Mouse (Mus musculus): ENCODE data around the gene Ascc3. TPM values are rescaled to one million over a fixed set of nuclear protein-coding genes. Genes with fewer than 3 reads are reported as not detected.

Gene Ascc3
- not detected in 2 replicates for polyA plus RNA-seq (2012; ENCODE audit: insufficient read depth, insufficient read length, low replicate concordance, missing spikeins)

DNA sequence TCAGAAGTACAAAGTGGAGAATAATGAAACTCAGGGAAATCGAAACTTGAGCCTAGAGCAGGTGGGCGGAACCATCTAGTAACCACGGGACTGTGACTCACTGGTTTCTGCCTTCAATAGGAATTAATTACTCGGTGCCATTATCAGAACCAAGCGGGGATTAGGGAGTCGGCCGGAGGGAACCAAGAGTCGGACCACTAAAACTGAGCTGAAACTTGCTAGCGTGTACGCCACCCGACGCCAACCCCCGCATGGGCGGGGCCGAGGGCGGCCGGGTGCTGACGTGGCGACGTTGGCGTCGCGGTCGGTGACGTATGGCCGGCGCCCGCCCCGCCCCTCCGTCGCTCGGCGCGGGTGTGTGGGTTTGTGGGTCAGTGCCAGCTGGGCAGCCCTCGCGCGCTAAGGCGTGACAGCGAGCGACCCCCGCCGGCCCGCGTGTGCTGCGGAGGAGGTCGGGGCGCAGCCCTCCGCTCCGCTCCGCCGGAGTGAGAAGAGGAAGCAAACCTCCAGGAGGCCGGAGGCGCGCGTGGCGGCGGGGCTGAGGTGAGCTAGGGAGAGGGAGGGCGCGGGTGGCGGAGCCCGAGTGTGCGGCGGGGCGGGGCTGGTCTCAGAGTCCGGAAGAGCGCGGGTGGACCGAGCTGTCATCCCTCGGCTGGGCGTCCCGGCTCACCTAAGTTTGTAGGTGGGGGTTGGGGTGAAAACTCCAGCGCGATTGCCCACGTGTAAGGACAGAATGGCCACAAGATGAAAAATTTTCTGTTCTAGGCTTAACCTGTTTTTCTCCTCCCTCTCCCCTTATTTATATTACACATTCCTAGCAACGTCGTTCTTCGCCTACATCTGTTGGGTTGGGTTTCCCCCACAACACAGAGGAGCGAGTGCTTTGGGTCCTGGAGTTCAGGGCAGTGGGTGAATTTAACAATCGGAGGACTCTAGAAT is at the start of gene Ascc3:
TSS of gene Ascc3 (plus strand) at position 315 of the 939 bp plus-strand sequence.
- Histone ChIP-seq H3K4me3 (ENCODE audit: insufficient read depth, low read depth, low read length) (peak within 1 kb of the TSS; percentile 73), H3K4me1 (ENCODE audit: control insufficient read depth, insufficient read depth, low read length) (peaks cover 2% of the 10 kb centered on the region; the same call in 1 of the 2 replicates), H3K27ac (ENCODE audit: insufficient read depth, low read depth, low read length) (peak within 1 kb of the TSS; percentile 38)
- WGBS, result under 1% methylated on average over 79 of the region's 79 CpGs
- TF ChIP-seq CTCF (IDR thresholded peaks at IDR 0.05; ENCODE audit: insufficient read depth, low read depth, low read length) (no peak), POLR2A (IDR thresholded peaks at IDR 0.05; ENCODE audit: insufficient read depth, low read depth, low read length) (peak; percentile 82)

- Histone ChIP-seq H3K4me3 (ENCODE audit: insufficient read depth, low read depth, low read length) (no peak overlapping the region), H3K27ac (ENCODE audit: insufficient read depth, low read depth, low read length) (no peak overlapping the region), H3K4me1 (ENCODE audit: control insufficient read depth, insufficient read depth, low read length) (no peaks in the 10 kb centered on the region)
- TF ChIP-seq CTCF (IDR thresholded peaks at IDR 0.05; ENCODE audit: insufficient read depth, low read depth, low read length), result no peak
- no peak for TF ChIP-seq POLR2A (IDR thresholded peaks at IDR 0.05; ENCODE audit: insufficient read depth, low read depth, low read length)
- WGBS, result 94% methylated on average over 1 of the region's 1 CpGs
Measured at GRCm38 (mm10) chr10:50584721-50585120, 7.7 kb upstream of the Ascc3 start.

GRCm38 (mm10) chr10:50586556-50586955 is 5.9 kb upstream of the Ascc3 start:
- Histone ChIP-seq H3K4me1 (ENCODE audit: control insufficient read depth, insufficient read depth, low read length) (no peaks in the 10 kb centered on the region), H3K27ac (ENCODE audit: insufficient read depth, low read depth, low read length) (no peak overlapping the region), H3K4me3 (ENCODE audit: insufficient read depth, low read depth, low read length) (no peak overlapping the region)
- WGBS, result 89% methylated on average over 1 of the region's 1 CpGs
- TF ChIP-seq POLR2A (IDR thresholded peaks at IDR 0.05; ENCODE audit: insufficient read depth, low read depth, low read length) (no peak), CTCF (IDR thresholded peaks at IDR 0.05; ENCODE audit: insufficient read depth, low read depth, low read length) (no peak)

DNA sequence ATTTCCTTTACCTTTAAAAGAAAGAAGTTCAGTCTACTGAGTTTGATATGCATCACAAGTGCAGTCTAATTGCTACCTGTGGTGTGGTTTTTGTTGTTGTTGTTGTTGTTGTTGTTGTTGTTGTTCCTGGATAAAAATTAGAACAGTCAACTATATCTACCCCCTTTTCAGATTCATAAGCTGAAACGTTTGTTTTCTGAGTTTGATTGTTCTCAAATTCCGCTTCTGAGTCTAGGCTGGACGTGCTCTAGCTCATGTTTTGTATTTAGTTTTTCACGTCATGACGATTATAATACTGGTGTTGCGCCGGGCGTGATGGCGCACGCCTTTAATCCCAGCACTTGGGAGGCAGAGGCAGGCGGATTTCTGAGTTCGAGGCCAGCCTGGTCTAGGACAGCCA is 902 bp downstream of the Ascc3 start:
- Histone ChIP-seq H3K4me3 (ENCODE audit: insufficient read depth, low read depth, low read length) (peak overlapping the region; percentile 26; the same call in 1 of the 2 replicates), H3K4me1 (ENCODE audit: control insufficient read depth, insufficient read depth, low read length) (peaks cover 2% of the 10 kb centered on the region; the same call in 1 of the 2 replicates), H3K27ac (ENCODE audit: insufficient read depth, low read depth, low read length) (no peak overlapping the region)
- 61% methylated on average over 12 of the region's 12 CpGs for WGBS
- TF ChIP-seq POLR2A (IDR thresholded peaks at IDR 0.05; ENCODE audit: insufficient read depth, low read depth, low read length), result no peak
- no peak for TF ChIP-seq CTCF (IDR thresholded peaks at IDR 0.05; ENCODE audit: insufficient read depth, low read depth, low read length)

DNA sequence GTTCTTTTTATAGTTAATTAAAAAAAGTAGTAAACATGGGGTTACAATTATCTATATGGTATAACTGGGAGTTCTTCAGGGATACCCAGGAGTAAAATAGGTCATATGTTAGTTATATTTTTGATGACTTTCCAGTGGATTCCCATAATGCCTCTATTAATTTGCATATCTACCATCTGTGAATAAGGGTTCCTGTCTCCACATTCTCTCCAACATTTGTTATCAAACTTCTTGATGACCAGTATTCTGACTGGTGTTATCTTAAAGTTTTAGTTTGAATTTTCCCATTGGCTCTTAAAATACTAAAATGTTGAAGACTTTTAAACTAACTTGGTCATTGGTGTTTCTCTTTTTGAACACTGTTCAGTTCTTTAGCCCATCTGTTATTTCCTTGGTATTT is 2.9 kb downstream of the Ascc3 start:
- Histone ChIP-seq H3K27ac (ENCODE audit: insufficient read depth, low read depth, low read length) (no peak overlapping the region), H3K4me1 (ENCODE audit: control insufficient read depth, insufficient read depth, low read length) (peaks cover 2% of the 10 kb centered on the region; the same call in 1 of the 2 replicates), H3K4me3 (ENCODE audit: insufficient read depth, low read depth, low read length) (no peak overlapping the region)
- TF ChIP-seq POLR2A (IDR thresholded peaks at IDR 0.05; ENCODE audit: insufficient read depth, low read depth, low read length), result no peak
- no peak for TF ChIP-seq CTCF (IDR thresholded peaks at IDR 0.05; ENCODE audit: insufficient read depth, low read depth, low read length)

GRCm38 (mm10) chr10:50604919-50605318 is 12.4 kb downstream of the Ascc3 start:
- 95% methylated on average over 5 of the region's 5 CpGs for WGBS
- Histone ChIP-seq H3K4me3 (ENCODE audit: insufficient read depth, low read depth, low read length) (no peak overlapping the region), H3K27ac (ENCODE audit: insufficient read depth, low read depth, low read length) (no peak overlapping the region), H3K4me1 (ENCODE audit: control insufficient read depth, insufficient read depth, low read length) (no peaks in the 10 kb centered on the region)
- TF ChIP-seq POLR2A (IDR thresholded peaks at IDR 0.05; ENCODE audit: insufficient read depth, low read depth, low read length), result no peak
- TF ChIP-seq CTCF (IDR thresholded peaks at IDR 0.05; ENCODE audit: insufficient read depth, low read depth, low read length), result no peak

DNA sequence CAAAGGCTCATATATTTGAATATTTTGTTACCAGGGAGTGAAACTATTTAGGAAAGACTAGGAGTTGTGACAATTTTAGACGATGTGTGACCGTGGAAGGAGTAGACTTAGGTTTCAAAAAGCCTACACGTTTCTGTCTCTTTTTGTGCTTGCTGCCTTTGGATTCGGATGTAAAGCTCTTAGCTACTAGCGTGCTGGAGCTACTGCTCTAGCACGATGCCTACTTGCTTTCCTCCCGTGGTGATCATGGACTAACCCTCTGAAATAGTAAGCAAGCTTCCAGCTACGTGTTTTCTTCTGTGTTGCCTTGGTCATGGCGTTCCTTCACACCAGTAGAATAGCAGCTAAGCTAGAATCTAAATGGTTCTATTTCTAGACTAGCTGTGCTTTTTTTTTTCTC is 21.4 kb downstream of the Ascc3 start:
- 93% methylated on average over 9 of the region's 9 CpGs for WGBS
- no peak for TF ChIP-seq CTCF (IDR thresholded peaks at IDR 0.05; ENCODE audit: insufficient read depth, low read depth, low read length)
- no peak for TF ChIP-seq POLR2A (IDR thresholded peaks at IDR 0.05; ENCODE audit: insufficient read depth, low read depth, low read length)
- Histone ChIP-seq H3K27ac (ENCODE audit: insufficient read depth, low read depth, low read length) (no peak overlapping the region), H3K4me3 (ENCODE audit: insufficient read depth, low read depth, low read length) (no peak overlapping the region), H3K4me1 (ENCODE audit: control insufficient read depth, insufficient read depth, low read length) (no peaks in the 10 kb centered on the region)

DNA sequence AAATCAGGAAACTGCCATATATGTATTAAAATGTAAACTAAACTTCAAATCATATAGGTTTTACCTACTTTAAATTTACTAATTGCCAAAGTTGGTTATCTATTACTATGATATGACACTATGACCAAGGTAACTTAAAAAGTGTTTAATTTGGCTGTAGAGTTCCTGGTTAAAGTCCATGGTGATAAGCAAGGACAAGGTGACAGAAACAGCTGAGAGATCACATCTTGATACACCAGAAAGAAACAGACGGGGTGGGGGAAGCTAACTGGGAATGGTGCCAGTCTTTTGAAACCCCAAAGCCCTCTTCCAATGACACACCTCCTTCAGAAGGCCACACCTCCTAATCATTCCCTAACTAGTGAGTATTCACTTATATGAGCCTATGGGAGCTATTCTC is 33.4 kb downstream of the Ascc3 start:
- Histone ChIP-seq H3K4me3 (ENCODE audit: insufficient read depth, low read depth, low read length) (no peak overlapping the region), H3K4me1 (ENCODE audit: control insufficient read depth, insufficient read depth, low read length) (no peaks in the 10 kb centered on the region), H3K27ac (ENCODE audit: insufficient read depth, low read depth, low read length) (no peak overlapping the region)
- WGBS, result 68% methylated on average over 1 of the region's 1 CpGs
- TF ChIP-seq POLR2A (IDR thresholded peaks at IDR 0.05; ENCODE audit: insufficient read depth, low read depth, low read length), result no peak
- TF ChIP-seq CTCF (IDR thresholded peaks at IDR 0.05; ENCODE audit: insufficient read depth, low read depth, low read length), result no peak

GRCm38 (mm10) chr10:50639607-50640006 is 47.1 kb downstream of the Ascc3 start:
- H3K27ac ChIP-seq (ENCODE audit: insufficient read depth, low read depth, low read length), result no peak overlapping the region
- TF ChIP-seq CTCF (IDR thresholded peaks at IDR 0.05; ENCODE audit: insufficient read depth, low read depth, low read length) (no peak), POLR2A (IDR thresholded peaks at IDR 0.05; ENCODE audit: insufficient read depth, low read depth, low read length) (no peak)
- 45% methylated on average over 1 of the region's 1 CpGs for WGBS
- no peaks in the 10 kb centered on the region for H3K4me1 ChIP-seq (ENCODE audit: control insufficient read depth, insufficient read depth, low read length)
- H3K4me3 ChIP-seq (ENCODE audit: insufficient read depth, low read depth, low read length), result no peak overlapping the region
